Mouse (Mus musculus) intestine, postnatal 0 days (tissue): ENCODE results near the gene Prx. TPM values are rescaled to one million over a fixed set of nuclear protein-coding genes. Genes with fewer than 3 reads are reported as not detected.

ENCODE experiments used
- ATAC-seq: fragments of 200-750 bp; cut with Nextera tagmentation; 2 replicates; pipeline ENCODE4 v1.8.0; 2017; ENCODE audit warnings: mild to moderate bottlenecking, moderate TSS enrichment, moderate library complexity
- H3K27ac ChIP-seq: fragments of 300-500 bp; sonication (generic); 2 replicates; pipeline ENCODE4 v1.5.1; 2014; ENCODE audit warnings: mild to moderate bottlenecking, low read depth, low read length, moderate library complexity
- H3K27me3 ChIP-seq: fragments of 300-500 bp; sonication (generic); replicated peaks from 2 replicates; pipeline ENCODE4 v1.6.1; 2014; ENCODE audit warnings: low read length, mixed read lengths; ENCODE audit not compliant: control insufficient read depth, insufficient read depth
- H3K36me3 ChIP-seq: fragments of 300-500 bp; sonication (generic); 2 replicates; pipeline ENCODE4 v1.6.1; 2014; ENCODE audit warnings: mild to moderate bottlenecking, moderate library complexity; ENCODE audit not compliant: control insufficient read depth, insufficient read depth
- H3K4me1 ChIP-seq: fragments of 300-500 bp; sonication (generic); replicated peaks from 2 replicates; pipeline ENCODE4 v1.6.1; 2014; ENCODE audit warnings: antibody characterized with exemption, low read length, mixed read lengths; ENCODE audit not compliant: control insufficient read depth, insufficient read depth
- H3K4me2 ChIP-seq: fragments of 300-500 bp; sonication (generic); replicated peaks from 2 replicates; pipeline ENCODE4 v1.6.1; 2014; ENCODE audit warnings: low read depth, mild to moderate bottlenecking, moderate library complexity
- H3K4me3 ChIP-seq: fragments of 300-500 bp; sonication (generic); 2 replicates; pipeline ENCODE4 v1.5.1; 2014; ENCODE audit warnings: low read depth, low read length
- H3K9ac ChIP-seq: fragments of 300-500 bp; sonication (generic); 2 replicates; pipeline ENCODE4 v1.6.1; 2014; ENCODE audit warnings: mild to moderate bottlenecking, low read depth, low read length
- H3K9me3 ChIP-seq: fragments of 300-500 bp; sonication (generic); 2 replicates; pipeline ENCODE4 v1.6.1; 2016; ENCODE audit warnings: mixed run types; ENCODE audit not compliant: control insufficient read depth
- CTCF ChIP-seq: sonication (generic); IDR thresholded peaks from 2 replicates; pipeline ENCODE4 v1.5.1; 2016; ENCODE audit warnings: low read depth, mild to moderate bottlenecking, control low read depth, antibody characterized with exemption, moderate library complexity
- WGBS: fragments of 180-500 bp; shearing (Covaris S2); extraction: QIAGEN DNeasy Blood & Tissue Kit; methylation state at CpG from one replicate; pipeline ENCODE4 v1.1.7; 2014; 5-methylcytosine and 5-hydroxymethylcytosine counted together
- polyA plus RNA-seq: library from polyadenylated mRNA; unstranded; fragments of >200 nt; fragmentation: Nextera tagmentation; extraction: Ambion mirVana; gene quantifications from 2 replicates; pipeline ENCODE4 v1.2.1, GENCODE M21; 2015

Prx gene
- polyA plus RNA-seq, 1 experiment from 2014 or later: 1.3 TPM

- peak overlapping the region; percentile 94 for H3K4me3 ChIP-seq
- H3K9me3 ChIP-seq: no peaks in the 10 kb centered on the region
- WGBS: under 1% methylated on average over 34 of the region's 34 CpGs
- 0 out of 2 replicates have a peak, but pooled peaks have one; percentile 1 for ATAC-seq
- TF ChIP-seq CTCF: no peak
- peaks cover 27% of the 10 kb centered on the region for H3K36me3 ChIP-seq
- peak overlapping the region; percentile 72 for H3K4me2 ChIP-seq
- peaks cover 4% of the 10 kb centered on the region; the same call in 1 of the 2 replicates for H3K4me1 ChIP-seq
- H3K27me3 ChIP-seq: no peaks in the 10 kb centered on the region
- H3K9ac ChIP-seq: peak overlapping the region; percentile 73
- H3K27ac ChIP-seq: peak overlapping the region; percentile 92
These were observed 25.2 kb upstream of the Prx start for GRCm38 (mm10) chr7:27473835-27474489.

- H3K4me2 ChIP-seq: peak overlapping the region; percentile 72
- peak overlapping the region; percentile 73 for H3K9ac ChIP-seq
- H3K4me1 ChIP-seq: peaks cover 4% of the 10 kb centered on the region; the same call in 1 of the 2 replicates
- peak; percentile 81 for TF ChIP-seq CTCF
- H3K36me3 ChIP-seq: peaks cover 27% of the 10 kb centered on the region
- peak; percentile 86 for ATAC-seq
- peak overlapping the region; percentile 94 for H3K4me3 ChIP-seq
- 0% methylated on average over 23 of the region's 23 CpGs for WGBS
- no peaks in the 10 kb centered on the region for H3K27me3 ChIP-seq
- H3K9me3 ChIP-seq: no peaks in the 10 kb centered on the region
- H3K27ac ChIP-seq: peak overlapping the region; percentile 92
These were observed 24.6 kb upstream of the Prx start for GRCm38 (mm10) chr7:27474490-27474954.

DNA sequence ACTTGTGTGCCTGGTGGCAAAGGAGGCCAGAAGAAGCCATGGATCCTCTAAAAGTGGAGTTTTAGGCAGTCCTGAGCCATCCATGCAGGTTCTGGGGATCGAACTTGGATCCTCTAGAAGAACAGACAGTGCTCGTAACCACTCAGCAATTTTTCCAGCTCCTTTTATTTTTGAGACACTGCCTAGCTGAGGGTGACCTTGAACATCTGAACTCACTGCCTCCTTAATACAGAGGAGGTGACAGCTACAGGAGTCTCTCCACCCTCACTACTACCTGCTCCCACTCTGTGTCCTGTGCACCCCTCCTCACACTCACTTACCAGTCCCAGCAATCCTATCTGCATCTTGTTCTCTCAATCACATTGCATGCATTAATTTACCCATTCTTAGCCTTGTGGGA is 23.5 kb upstream of the Prx start:
- H3K27ac ChIP-seq: peak overlapping the region; percentile 66

GRCm38 (mm10) chr7:27476098-27476635 is 23.0 kb upstream of the Prx start:
- 56% methylated on average over 14 of the region's 14 CpGs for WGBS
- peaks cover 10% of the 10 kb centered on the region; the same call in 1 of the 2 replicates for H3K4me1 ChIP-seq
- no peak overlapping the region for H3K9ac ChIP-seq
- peak overlapping the region; percentile 72 for H3K4me2 ChIP-seq
- H3K9me3 ChIP-seq: no peaks in the 10 kb centered on the region
- H3K27ac ChIP-seq: peak overlapping the region; percentile 66
- H3K27me3 ChIP-seq: no peaks in the 10 kb centered on the region
- no peak for TF ChIP-seq CTCF
- peak overlapping the region; percentile 13; the same call in 1 of the 2 replicates for H3K4me3 ChIP-seq
- no peak for ATAC-seq
- peaks cover 27% of the 10 kb centered on the region for H3K36me3 ChIP-seq

More for the DNA sequence above, 23.5 kb upstream of the Prx start:
- Histone ChIP-seq H3K9ac (no peak overlapping the region), H3K4me2 (peak overlapping the region; percentile 72), H3K4me1 (peaks cover 5% of the 10 kb centered on the region; the same call in 1 of the 2 replicates), H3K9me3 (no peaks in the 10 kb centered on the region), H3K36me3 (peaks cover 27% of the 10 kb centered on the region), H3K4me3 (no peak overlapping the region), H3K27me3 (no peaks in the 10 kb centered on the region)
- TF ChIP-seq CTCF: no peak
- ATAC-seq: no peak
- WGBS: 69% methylated on average over 2 of the region's 2 CpGs

GRCm38 (mm10) chr7:27478561-27478960 is 20.6 kb upstream of the Prx start:
- Histone ChIP-seq H3K4me3 (no peak overlapping the region), H3K36me3 (peaks cover 27% of the 10 kb centered on the region), H3K27ac (peak overlapping the region; percentile 28; the same call in 1 of the 2 replicates), H3K27me3 (no peaks in the 10 kb centered on the region), H3K9ac (no peak overlapping the region), H3K4me2 (peak overlapping the region; percentile 21; the same call in 1 of the 2 replicates), H3K4me1 (peaks cover 10% of the 10 kb centered on the region; the same call in 1 of the 2 replicates), H3K9me3 (no peaks in the 10 kb centered on the region)
- peak; percentile 29 for TF ChIP-seq CTCF
- 59% methylated on average over 7 of the region's 7 CpGs for WGBS
- no peak for ATAC-seq

- peak overlapping the region; percentile 83 for H3K27ac ChIP-seq
- H3K36me3 ChIP-seq: peaks cover 27% of the 10 kb centered on the region
- 0 out of 2 replicates have a peak overlapping the region, but pooled peaks have one; percentile 39 for H3K4me3 ChIP-seq
- TF ChIP-seq CTCF: no peak
- H3K9me3 ChIP-seq: no peaks in the 10 kb centered on the region
- 46% methylated on average over 1 of the region's 1 CpGs for WGBS
- H3K4me2 ChIP-seq: peak overlapping the region; percentile 66
- no peak for ATAC-seq
- no peak overlapping the region for H3K9ac ChIP-seq
- H3K27me3 ChIP-seq: no peaks in the 10 kb centered on the region
- peaks cover 10% of the 10 kb centered on the region; the same call in 1 of the 2 replicates for H3K4me1 ChIP-seq
These were observed 19.4 kb upstream of the Prx start for GRCm38 (mm10) chr7:27479750-27480149.
